Mouse (Mus musculus) macrophage (primary cell): ENCODE data around the gene Ap2b1. TPM values are rescaled to one million over a fixed set of nuclear protein-coding genes. Genes with fewer than 3 reads are reported as not detected.
A peak's percentile ranks its signal among the peaks of the same experiment; 100 is the strongest.
"Not testable (repeated sequence)": the region's sequence is repeated elsewhere in the genome, so short reads cannot be mapped to it uniquely, and the experiment has no call there.

Experiments
- H3K27ac ChIP-seq: fragments of 350-480 bp; formaldehyde crosslinking; 2 replicates; pipeline ENCODE4 v1.9.0; 2021
- H3K36me3 ChIP-seq: fragments of 350-480 bp; formaldehyde crosslinking; 2 replicates; pipeline ENCODE4 v1.9.0; 2021; ENCODE audit errors: inconsistent target
- H3K4me3 ChIP-seq: fragments of 350-480 bp; formaldehyde crosslinking; 2 replicates; pipeline ENCODE4 v1.9.0; 2021; ENCODE audit errors: inconsistent target
- H3K79me2 ChIP-seq: fragments of 350-480 bp; formaldehyde crosslinking; 2 replicates; pipeline ENCODE4 v1.9.0; 2021; ENCODE audit errors: inconsistent target
- WGBS: methylation state at CpG from one replicate; pipeline ENCODE4 v1.1.7; 2026; ENCODE audit warnings: inconsistent platforms; ENCODE audit not compliant: missing documents; 5-methylcytosine and 5-hydroxymethylcytosine counted together
- polyA plus RNA-seq: library from polyadenylated mRNA; stranded (reverse); fragments of 250-400 nt; gene quantifications from 3 replicates; pipeline ENCODE4 v1.2.4, GENCODE M21; 2018; ENCODE audit warnings: inconsistent platforms
- total RNA-seq, 78 experiments: library from RNA; depleted of rRNA; stranded (reverse); fragments of 250-400 nt; gene quantifications; 1 replicate in 9 of 78; 2 replicates in 24 of 78; 3 replicates in 43 of 78; 4 replicates in 2 of 78; pipeline ENCODE4 v1.2.4; 2018; ENCODE audit warnings: inconsistent platforms in 56 of 78

The Ap2b1 gene
- 100 to 1,000 TPM in 20 of 26 experiments, 10 to 100 TPM in 6; 85.9 to 207 (median 109) TPM for total RNA-seq (2018; cell fraction: chromatin; rRNA removed)
- 100 to 1,000 TPM in 16 of 26 experiments, 10 to 100 TPM in 10; 87.8 to 124 (median 106) TPM for total RNA-seq (2018; cell fraction: cytosol; rRNA removed)
- total RNA-seq (2018; cell fraction: nucleus; rRNA removed): 100 to 1,000 TPM in 17 of 26 experiments, 10 to 100 TPM in 9; 88.1 to 191 (median 105) TPM
- polyA plus RNA-seq: 70.2 to 81.3 TPM (median 77.0 TPM) in 3 replicates

GRCm38 (mm10) chr11:83298225-83299195 lies at the start of gene Ap2b1:
Gene Ap2b1 (plus strand): TSS chr11:83299024.
- H3K36me3 ChIP-seq: peaks cover 10% of the 10 kb centered on the region; the same call in 1 of the 2 replicates
- WGBS: 4% methylated on average over 56 of the region's 56 CpGs
- H3K27ac ChIP-seq: peak within 1 kb of the TSS; percentile 64
- peak within 1 kb of the TSS; percentile 71 for H3K4me3 ChIP-seq
- H3K79me2 ChIP-seq: peaks cover 19% of the 10 kb centered on the region

GRCm38 (mm10) chr11:83257211-83257610 lies 41.6 kb upstream of the Ap2b1 start:
- WGBS: 96% methylated on average over 5 of the region's 5 CpGs
- H3K4me3 ChIP-seq, H3K79me2 ChIP-seq, H3K27ac ChIP-seq: not testable (repeated sequence)
- H3K36me3 ChIP-seq: peaks cover 23% of the 10 kb centered on the region

- Histone ChIP-seq H3K4me3 (no peak overlapping the region), H3K27ac (no peak overlapping the region), H3K36me3 (peaks cover 18% of the 10 kb centered on the region), H3K79me2 (no peaks in the 10 kb centered on the region)
- WGBS: 88% methylated on average over 1 of the region's 1 CpGs
Measured at GRCm38 (mm10) chr11:83262673-83263072, 36.2 kb upstream of the Ap2b1 start.

GRCm38 (mm10) chr11:83263146-83263545 lies 35.7 kb upstream of the Ap2b1 start:
- WGBS: 69% methylated on average over 3 of the region's 3 CpGs
- H3K36me3 ChIP-seq: peaks cover 18% of the 10 kb centered on the region
- H3K4me3 ChIP-seq: no peak overlapping the region
- H3K79me2 ChIP-seq: no peaks in the 10 kb centered on the region
- no peak overlapping the region for H3K27ac ChIP-seq

- Histone ChIP-seq H3K4me3 (peak overlapping the region; percentile 48), H3K36me3 (no peaks in the 10 kb centered on the region), H3K27ac (peak overlapping the region; percentile 86), H3K79me2 (no peaks in the 10 kb centered on the region)
- WGBS: 6% methylated on average over 6 of the region's 6 CpGs
Measured at GRCm38 (mm10) chr11:83270842-83271150, 28.0 kb upstream of the Ap2b1 start.

- WGBS: under 1% methylated on average over 26 of the region's 26 CpGs
- H3K4me3 ChIP-seq: peak overlapping the region; percentile 48
- peak overlapping the region; percentile 86 for H3K27ac ChIP-seq
- no peaks in the 10 kb centered on the region for H3K79me2 ChIP-seq
- H3K36me3 ChIP-seq: no peaks in the 10 kb centered on the region
Measured at GRCm38 (mm10) chr11:83271151-83271950, 27.5 kb upstream of the Ap2b1 start.

GRCm38 (mm10) chr11:83271951-83272843 lies 26.6 kb upstream of the Ap2b1 start:
- Histone ChIP-seq H3K79me2 (no peaks in the 10 kb centered on the region), H3K4me3 (no peak overlapping the region), H3K27ac (no peak overlapping the region), H3K36me3 (no peaks in the 10 kb centered on the region)
- WGBS: 22% methylated on average over 2 of the region's 2 CpGs

- Histone ChIP-seq H3K27ac (no peak overlapping the region), H3K79me2 (no peaks in the 10 kb centered on the region), H3K36me3 (no peaks in the 10 kb centered on the region), H3K4me3 (no peak overlapping the region)
- 80% methylated on average over 7 of the region's 7 CpGs for WGBS
Measured at GRCm38 (mm10) chr11:83276251-83276650, 22.6 kb upstream of the Ap2b1 start.

- Histone ChIP-seq H3K27ac (no peak overlapping the region), H3K79me2 (no peaks in the 10 kb centered on the region), H3K4me3 (no peak overlapping the region), H3K36me3 (no peaks in the 10 kb centered on the region)
- WGBS: 92% methylated on average over 2 of the region's 4 CpGs
Measured at GRCm38 (mm10) chr11:83279024-83279423, 19.8 kb upstream of the Ap2b1 start.

- Histone ChIP-seq H3K79me2 (no peaks in the 10 kb centered on the region), H3K27ac (no peak overlapping the region), H3K36me3 (no peaks in the 10 kb centered on the region), H3K4me3 (no peak overlapping the region)
- 95% methylated on average over 5 of the region's 6 CpGs for WGBS
Measured at GRCm38 (mm10) chr11:83279691-83280090, 19.1 kb upstream of the Ap2b1 start.

- WGBS: 60% methylated on average over 2 of the region's 2 CpGs
- H3K4me3 ChIP-seq: no peak overlapping the region
- no peaks in the 10 kb centered on the region for H3K36me3 ChIP-seq
- no peak overlapping the region for H3K27ac ChIP-seq
- H3K79me2 ChIP-seq: no peaks in the 10 kb centered on the region
Measured at GRCm38 (mm10) chr11:83282084-83282483, 16.7 kb upstream of the Ap2b1 start.

GRCm38 (mm10) chr11:83285627-83286026 lies 13.2 kb upstream of the Ap2b1 start:
- H3K79me2 ChIP-seq: no peaks in the 10 kb centered on the region
- H3K27ac ChIP-seq: no peak overlapping the region
- 92% methylated on average over 4 of the region's 4 CpGs for WGBS
- no peaks in the 10 kb centered on the region for H3K36me3 ChIP-seq
- H3K4me3 ChIP-seq: no peak overlapping the region

- Histone ChIP-seq H3K4me3 (no peak within 1 kb of the TSS), H3K79me2 (no peaks in the 10 kb centered on the region; the same call in 1 of the 2 replicates), H3K36me3 (no peaks in the 10 kb centered on the region), H3K27ac (no peak within 1 kb of the TSS)
- WGBS: 79% methylated on average over 1 of the region's 1 CpGs
Measured at GRCm38 (mm10) chr11:83286566-83286965, 12.3 kb upstream of the Ap2b1 start, which contains the start of gene Slfn14. Gene Slfn14 (minus strand): TSS chr11:83286726.

- WGBS: 93% methylated on average over 5 of the region's 5 CpGs
Measured at GRCm38 (mm10) chr11:83289036-83289435, 9.8 kb upstream of the Ap2b1 start.

More at GRCm38 (mm10) chr11:83289036-83289435, 9.8 kb upstream of the Ap2b1 start:
- H3K4me3 ChIP-seq: no peak overlapping the region
- no peak overlapping the region for H3K27ac ChIP-seq
- H3K36me3 ChIP-seq: no peaks in the 10 kb centered on the region
- H3K79me2 ChIP-seq: peaks cover 24% of the 10 kb centered on the region
